Mouse (Mus musculus) MEL (cell line): ENCODE measurements around the gene Ap5s1.

ENCODE experiments used
- CHD2 ChIP-seq: IDR thresholded peaks from 2 replicates; pipeline ENCODE4 v1.6.1; 2011; ENCODE audit warnings: low read length, improper control_type of control experiment
- CTCF ChIP-seq, 3 experiments: IDR thresholded peaks in 2 of 3; conservative IDR thresholded peaks in 1 of 3; 2 replicates each; pipeline ENCODE4 v1.5.1; 2011 to 2012; ENCODE audit warnings: low read length in 3 of 3, low read depth in 2 of 3, mild to moderate bottlenecking in 2 of 3, improper control_type of control experiment in 1 of 3, inconsistent platforms in 1 of 3, mixed read lengths in 1 of 3, moderate library complexity in 1 of 3; ENCODE audit not compliant: control insufficient read depth in 1 of 3, insufficient read depth in 1 of 3, poor library complexity in 1 of 3, severe bottlenecking in 1 of 3
- EP300 ChIP-seq, 2 experiments: IDR thresholded peaks; 2 replicates each; pipeline ENCODE4 v1.6.1; 2011; ENCODE audit warnings: improper control_type of control experiment in 2 of 2, low read length in 2 of 2, low read depth in 1 of 2, mild to moderate bottlenecking in 1 of 2
- GATA1 ChIP-seq: IDR thresholded peaks from 2 replicates; pipeline ENCODE4 v1.6.1; 2011; ENCODE audit warnings: low read depth, low read length, improper control_type of control experiment
- KAT2A ChIP-seq: conservative IDR thresholded peaks from 2 replicates; pipeline ENCODE4 v1.6.1; 2012; ENCODE audit warnings: low read depth, low read length, improper control_type of control experiment, inconsistent platforms
- MAFK ChIP-seq: IDR thresholded peaks from 2 replicates; pipeline ENCODE4 v1.6.1; 2011; ENCODE audit warnings: low read depth, mild to moderate bottlenecking, low read length, improper control_type of control experiment, borderline replicate concordance
- MAZ ChIP-seq: IDR thresholded peaks from 2 replicates; pipeline ENCODE4 v1.6.1; 2012; ENCODE audit warnings: low read depth, mild to moderate bottlenecking, inconsistent platforms, low read length, improper control_type of control experiment
- MYC ChIP-seq: IDR thresholded peaks from 2 replicates; pipeline ENCODE4 v1.6.1; 2011; ENCODE audit warnings: low read depth, mild to moderate bottlenecking, low read length, improper control_type of control experiment, moderate library complexity
- NELFE ChIP-seq: IDR thresholded peaks from 2 replicates; pipeline ENCODE4 v1.6.1; 2011; ENCODE audit warnings: low read depth, low read length, improper control_type of control experiment
- POLR2A ChIP-seq, 2 experiments: IDR thresholded peaks; 2 replicates each; pipeline ENCODE4 v1.6.1; 2011 to 2012; ENCODE audit warnings: low read length in 2 of 2, mild to moderate bottlenecking in 2 of 2, control low read depth in 1 of 2, improper control_type of control experiment in 1 of 2, low read depth in 1 of 2, moderate library complexity in 1 of 2; ENCODE audit not compliant: control insufficient read depth in 1 of 2, insufficient read depth in 1 of 2, poor library complexity in 1 of 2
- RAD21 ChIP-seq: IDR thresholded peaks from 2 replicates; pipeline ENCODE4 v1.6.1; 2011; ENCODE audit warnings: mild to moderate bottlenecking, low read depth, low read length, improper control_type of control experiment
- SIN3A ChIP-seq: IDR thresholded peaks from 2 replicates; pipeline ENCODE4 v1.6.1; 2012; ENCODE audit warnings: low read length, improper control_type of control experiment, inconsistent platforms
- USF2 ChIP-seq, 2 experiments: IDR thresholded peaks; 2 replicates each; pipeline ENCODE4 v1.6.1; 2011 to 2012; ENCODE audit warnings: improper control_type of control experiment in 2 of 2, low read length in 2 of 2, borderline replicate concordance in 1 of 2, inconsistent platforms in 1 of 2, low read depth in 1 of 2, mild to moderate bottlenecking in 1 of 2; ENCODE audit not compliant: insufficient read depth in 1 of 2

DNA sequence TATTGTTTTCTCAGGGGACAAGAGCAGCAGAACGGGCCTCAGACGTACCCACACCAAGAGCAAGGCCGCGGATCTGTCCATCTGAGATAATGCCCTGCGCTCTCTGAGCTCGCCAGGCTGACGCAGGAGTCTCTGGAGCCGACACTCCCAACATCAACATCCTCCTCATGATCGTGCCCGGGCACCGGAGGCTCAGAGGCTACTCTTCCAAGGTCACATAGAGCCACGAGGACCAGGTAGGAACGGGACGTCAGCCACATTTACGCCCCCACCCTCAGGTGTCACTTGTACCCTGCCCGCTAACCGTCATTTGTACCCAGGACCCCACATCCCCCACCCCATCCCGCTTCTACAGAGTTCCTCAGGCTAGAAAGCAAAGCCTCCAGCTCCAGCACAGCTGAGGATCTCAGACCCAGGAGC is 47.4 kb upstream of the Ap5s1 start:
- no peak for TF ChIP-seq RAD21
- no peak; the same call in 1 of the 2 replicates for TF ChIP-seq SIN3A
- TF ChIP-seq EP300 (IDR thresholded peaks at IDR 0.05; ENCODE audit: low read depth in 1 of 2, low read length in 2 of 2), result no peak
- no peak for TF ChIP-seq POLR2A (IDR thresholded peaks at IDR 0.05; ENCODE audit: control insufficient read depth in 1 of 2, insufficient read depth in 1 of 2, low read depth in 1 of 2, low read length in 2 of 2, poor library complexity in 1 of 2)
- TF ChIP-seq KAT2A, result no peak
- no peak for TF ChIP-seq MYC
- TF ChIP-seq CTCF (IDR thresholded peaks at IDR 0.05 in 2 of 3, conservative IDR thresholded peaks at IDR 0.05 in 1 of 3; ENCODE audit: control insufficient read depth in 1 of 3, insufficient read depth in 1 of 3, low read depth in 2 of 3, low read length in 3 of 3, poor library complexity in 1 of 3, severe bottlenecking in 1 of 3), result no peak
- TF ChIP-seq MAFK, result no peak
- TF ChIP-seq NELFE, result no peak
- TF ChIP-seq USF2 (IDR thresholded peaks at IDR 0.05; ENCODE audit: borderline replicate concordance in 1 of 2, insufficient read depth in 1 of 2, low read depth in 1 of 2, low read length in 2 of 2), result no peak
- TF ChIP-seq MAZ, result no peak
- no peak for TF ChIP-seq CHD2
- TF ChIP-seq GATA1, result no peak
